Mouse (Mus musculus): ENCODE data around the gene Nynrin.

DNA sequence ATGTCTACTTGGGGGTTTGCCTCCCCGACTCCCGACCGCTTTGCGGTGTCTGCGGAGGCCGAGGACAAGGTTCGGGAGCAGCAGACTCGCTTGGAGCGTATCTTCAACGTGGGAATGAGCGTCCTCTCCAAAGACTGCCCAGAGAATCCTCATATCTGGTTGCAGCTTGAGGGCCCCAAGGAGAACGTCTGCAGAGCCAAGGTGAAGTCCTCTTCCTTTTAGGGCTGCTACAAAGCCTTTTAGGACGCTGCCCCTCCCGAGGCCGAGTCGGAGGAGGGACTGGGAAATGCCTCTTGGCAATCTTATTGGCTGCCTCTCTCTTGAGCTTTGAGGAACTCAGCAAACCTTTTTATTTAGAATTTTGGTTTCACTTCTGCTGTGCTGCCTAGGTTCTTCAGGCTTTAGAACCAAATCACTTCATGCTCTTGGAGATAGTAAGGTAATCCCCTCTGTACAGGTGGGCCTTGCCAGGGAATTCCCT, 32.0 kb downstream of the Nynrin start:
- TF ChIP-seq EP300 (IDR thresholded peaks at IDR 0.05; ENCODE audit: low read depth in 1 of 2, low read length in 2 of 2) (no peak), POLR2A (IDR thresholded peaks at IDR 0.05; ENCODE audit: control insufficient read depth in 1 of 2, insufficient read depth in 1 of 2, low read depth in 1 of 2, low read length in 2 of 2, poor library complexity in 1 of 2) (peak in 1 of 2 experiments; percentile 63; a peak in 2 of 4 replicates)

Data from MEL (cell line).